Mouse (Mus musculus) stomach, postnatal 0 days (tissue): ENCODE measurements at regions not wholly inside any gene's neighbourhood (a gene's known extent, or its start where the extent isn't known, plus 50 kb on each side); places are given as distances from the start of the nearest gene placed in this dataset.
A peak's percentile ranks its signal among the peaks of the same experiment; 100 is the strongest.

ENCODE experiments used
- CTCF ChIP-seq: IDR thresholded peaks from 2 replicates; pipeline ENCODE4 v1.5.1; 2016; ENCODE audit warnings: antibody characterized with exemption, low read depth, mild to moderate bottlenecking, moderate library complexity
- EP300 ChIP-seq: optimal IDR thresholded peaks from 2 replicates; pipeline ENCODE3; 2016; ENCODE audit warnings: antibody characterized with exemption

DNA sequence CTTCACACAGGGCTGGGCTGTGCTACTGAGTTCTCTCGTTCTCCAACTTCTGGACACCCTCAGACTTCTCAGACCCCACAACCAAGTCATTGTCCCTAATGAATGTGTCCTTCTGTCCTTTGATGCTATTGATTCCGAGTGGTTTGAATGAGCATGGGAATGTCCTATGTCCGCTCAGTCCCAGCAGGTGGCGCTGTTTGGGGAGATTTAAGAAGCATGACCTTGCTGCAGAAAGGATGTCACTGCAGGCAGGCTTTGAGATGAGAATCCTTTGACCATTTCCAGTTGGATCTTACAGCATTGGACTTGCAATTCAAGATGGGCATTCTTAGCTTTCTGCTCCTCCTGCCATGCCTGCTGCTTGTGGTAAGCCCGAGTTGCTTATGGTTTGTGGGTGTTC lies 146.1 kb downstream of the Gpat3 start:
- TF ChIP-seq CTCF (peak; percentile 77), EP300 (no peak)
